Mouse (Mus musculus): ENCODE results near the gene Bbs4.

GRCm38 (mm10) chr9:59339107-59339506, 14.2 kb downstream of the Bbs4 start:
- TF ChIP-seq CTCF (IDR thresholded peaks at IDR 0.05; ENCODE audit: low read depth) (no peak), EP300 (IDR thresholded peaks at IDR 0.05; ENCODE audit: low read depth) (no peak)
